Mouse (Mus musculus) effector memory CD4-positive, alpha-beta T cell, adult 5 months (primary cell): ENCODE results near the gene Ppp1r2. TPM values are rescaled to one million over a fixed set of nuclear protein-coding genes. Genes with fewer than 3 reads are reported as not detected.

Source experiments
- polyA plus RNA-seq: library from polyadenylated mRNA; unstranded; fragments of 100-300 nt; shearing (Covaris generic); gene quantifications from one replicate; pipeline ENCODE4 v1.2.1, GENCODE M21; 2017

Gene Ppp1r2
- polyA plus RNA-seq = 58.6 TPM

GRCm38 (mm10) chr16:31274674-31275460 is at the start of gene Ppp1r2:
Gene Ppp1r2 (minus strand): TSS chr16:31275277.

DNA sequence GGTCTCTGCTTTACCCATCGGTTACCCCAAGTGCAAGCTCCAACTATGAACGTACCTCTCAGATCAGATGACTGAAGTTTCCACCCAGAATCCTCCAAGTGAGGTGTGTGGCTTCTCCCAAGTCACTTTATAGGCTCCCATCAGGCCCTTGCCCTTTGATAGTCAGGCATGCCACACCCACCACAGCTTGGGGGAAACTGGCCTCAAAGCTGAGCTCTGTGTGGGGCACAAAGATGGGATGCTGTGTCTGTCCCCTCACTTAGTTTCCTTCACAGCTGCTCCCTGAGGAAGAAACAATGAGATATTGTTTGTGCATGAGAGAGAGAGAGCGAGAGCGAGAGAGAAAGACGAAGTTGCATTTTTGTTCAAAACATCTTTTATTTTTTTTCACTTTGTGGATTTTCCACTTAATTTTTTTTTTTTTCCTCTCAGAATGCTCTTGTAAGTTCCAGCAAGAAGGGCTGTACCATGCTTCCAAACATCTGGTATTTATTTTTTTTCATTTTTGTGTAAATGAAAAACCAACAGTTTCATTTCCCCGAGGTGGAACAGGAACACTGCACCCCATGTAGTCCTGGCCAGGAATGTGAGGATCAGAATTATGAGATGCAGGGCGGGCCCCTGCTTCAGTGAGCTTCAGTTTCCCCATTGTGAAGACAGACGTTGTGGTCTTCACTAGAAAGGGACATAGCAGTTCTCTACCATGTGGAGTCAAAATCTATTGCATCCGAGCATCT is 39.6 kb upstream of the Ppp1r2 start, which contains the start of gene Apod:
Gene Apod, minus strand, starts transcription at position 312 of the 737 bp plus-strand sequence.

Other genes with a start within 250 kb of the Ppp1r2 start
- gene Xxylt1, start 193.8 kb downstream of the Ppp1r2 start, polyA plus RNA-seq = 26.1 TPM
- gene Acap2, start 74.0 kb downstream of the Ppp1r2 start, polyA plus RNA-seq = 39.1 TPM
- gene Apod, start 39.5 kb upstream of the Ppp1r2 start, polyA plus RNA-seq = not detected
- gene Bdh1, start 147.0 kb upstream of the Ppp1r2 start, polyA plus RNA-seq = 31.2 TPM